Mouse (Mus musculus): ENCODE data around the gene Il11ra1. TPM values are rescaled to one million over a fixed set of nuclear protein-coding genes. Genes with fewer than 3 reads are reported as not detected.
A peak's percentile ranks its signal among the peaks of the same experiment; 100 is the strongest.
"Not testable (repeated sequence)": the region's sequence is repeated elsewhere in the genome, so short reads cannot be mapped to it uniquely, and the experiment has no call there.

Gene Il11ra1
- total and polyA plus RNA-seq, 2 experiments from 2014 or later, result 41.9 to 47.4 TPM

GRCm38 (mm10) chr4:41677006-41677629 is 22.7 kb upstream of the Il11ra1 start:
- Histone ChIP-seq H3K9me3 (ENCODE audit: low read length) (no peaks in the 10 kb centered on the region), H3K27ac (peak overlapping the region; percentile 67), H3K36me3 (ENCODE audit: insufficient read depth, low read length) (no peaks in the 10 kb centered on the region), H3K4me1 (ENCODE audit: insufficient read depth, low read length) (peaks cover 30% of the 10 kb centered on the region), H3K27me3 (ENCODE audit: insufficient read depth, low read length) (no peaks in the 10 kb centered on the region), H3K4me3 (ENCODE audit: low read length) (no peak overlapping the region), H3K4me2 (ENCODE audit: low read depth, low read length) (no peak overlapping the region), H3K9ac (replicated peaks; ENCODE audit: low read length) (peak overlapping the region; percentile 33; the same call in 1 of the 2 replicates)
- DNase-seq (ENCODE audit: low spot score), result peak; percentile 76
- no peak for TF ChIP-seq CTCF (IDR thresholded peaks at IDR 0.05; ENCODE audit: low read depth)
- peak; percentile 52 for ATAC-seq
- WGBS, result 38% methylated on average over 12 of the region's 13 CpGs

DNA sequence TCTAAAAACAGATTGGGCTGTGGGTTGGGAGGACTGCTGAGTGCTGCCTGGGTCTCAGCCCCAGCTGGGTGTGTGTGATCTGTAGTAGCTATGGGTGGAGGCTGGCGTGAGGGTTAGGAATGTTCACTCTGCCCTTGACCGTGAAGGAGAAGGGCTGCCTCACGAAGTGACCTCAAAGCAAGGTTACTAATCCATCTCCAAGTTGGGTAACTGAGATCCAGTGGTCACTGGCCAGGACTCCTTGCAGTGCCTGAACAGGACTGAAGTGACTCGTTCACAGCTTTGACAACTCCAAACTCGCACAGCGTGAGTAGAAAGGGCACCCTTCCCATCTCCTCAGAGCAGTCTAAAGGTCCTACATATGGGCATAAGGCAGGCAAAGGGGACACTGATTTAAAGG is 20.9 kb upstream of the Il11ra1 start:
- H3K27ac ChIP-seq, result peak overlapping the region; percentile 15; the same call in 1 of the 2 replicates
- ATAC-seq (no peak), DNase-seq (ENCODE audit: low spot score) (no peak)
- H3K4me1 ChIP-seq (ENCODE audit: insufficient read depth, low read length), result peaks cover 20% of the 10 kb centered on the region
- WGBS, result 63% methylated on average over 6 of the region's 6 CpGs
- TF ChIP-seq CTCF (IDR thresholded peaks at IDR 0.05; ENCODE audit: low read depth), result no peak
- H3K27me3 ChIP-seq (ENCODE audit: insufficient read depth, low read length), result no peaks in the 10 kb centered on the region
- no peak overlapping the region for H3K4me2 ChIP-seq (ENCODE audit: low read depth, low read length)
- H3K4me3 ChIP-seq (ENCODE audit: low read length), result no peak overlapping the region
- no peaks in the 10 kb centered on the region for H3K9me3 ChIP-seq (ENCODE audit: low read length)
- H3K36me3 ChIP-seq (ENCODE audit: insufficient read depth, low read length), result no peaks in the 10 kb centered on the region
- no peak overlapping the region for H3K9ac ChIP-seq (replicated peaks; ENCODE audit: low read length)

DNA sequence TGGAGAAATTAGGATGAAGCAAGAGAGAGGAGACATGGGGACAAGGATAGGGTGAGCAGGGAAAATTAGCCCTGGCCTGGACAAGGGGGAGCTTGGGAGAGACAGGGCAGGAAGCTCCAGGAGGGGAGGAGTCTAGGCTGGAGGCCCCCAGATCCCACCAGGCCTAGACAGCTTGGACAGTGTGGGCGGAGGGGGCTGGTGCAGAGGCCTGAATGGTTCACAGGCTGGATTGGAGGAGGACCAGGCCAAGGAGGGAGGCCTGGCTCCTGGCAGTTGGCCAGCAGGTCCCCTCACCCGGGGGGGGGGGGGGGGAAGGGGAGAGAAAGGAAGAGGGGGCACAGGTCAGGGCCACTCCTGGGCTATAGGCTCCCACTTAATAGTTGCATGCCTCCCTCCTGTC is 20.5 kb upstream of the Il11ra1 start:
- no peak overlapping the region for H3K4me3 ChIP-seq (ENCODE audit: low read length)
- 71% methylated on average over 1 of the region's 2 CpGs for WGBS
- H3K9me3 ChIP-seq (ENCODE audit: low read length), result no peaks in the 10 kb centered on the region
- no peak for TF ChIP-seq CTCF (IDR thresholded peaks at IDR 0.05; ENCODE audit: low read depth)
- ATAC-seq (no peak), DNase-seq (ENCODE audit: low spot score) (no peak)
- H3K4me2 ChIP-seq (ENCODE audit: low read depth, low read length), result no peak overlapping the region
- peaks cover 20% of the 10 kb centered on the region for H3K4me1 ChIP-seq (ENCODE audit: insufficient read depth, low read length)
- H3K9ac ChIP-seq (replicated peaks; ENCODE audit: low read length), result no peak overlapping the region
- no peaks in the 10 kb centered on the region for H3K36me3 ChIP-seq (ENCODE audit: insufficient read depth, low read length)
- no peaks in the 10 kb centered on the region for H3K27me3 ChIP-seq (ENCODE audit: insufficient read depth, low read length)
- H3K27ac ChIP-seq, result peak overlapping the region; percentile 15; the same call in 1 of the 2 replicates

DNA sequence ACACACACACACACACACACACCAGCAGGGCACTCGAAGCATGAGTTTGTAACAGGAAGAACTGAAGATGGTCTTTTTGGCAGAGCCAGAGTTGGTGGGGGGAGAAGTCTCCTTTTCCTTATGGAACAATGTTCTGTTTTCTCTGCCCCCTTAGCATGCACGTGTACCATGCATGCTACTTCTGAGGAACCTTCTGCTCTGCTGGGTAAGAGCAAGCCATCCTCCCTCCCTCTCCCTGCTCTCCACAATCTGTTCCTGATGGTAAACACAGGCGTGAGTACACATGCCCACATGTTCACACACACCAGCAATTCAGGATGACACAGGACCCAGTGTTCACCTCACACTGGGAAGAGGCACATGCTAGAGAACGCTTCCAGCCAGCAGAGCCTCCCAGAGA is 18.6 kb upstream of the Il11ra1 start:
- H3K9me3 ChIP-seq (ENCODE audit: low read length), result no peaks in the 10 kb centered on the region
- ATAC-seq (no peak), DNase-seq (ENCODE audit: low spot score) (no peak)
- 42% methylated on average over 4 of the region's 4 CpGs for WGBS
- H3K27me3 ChIP-seq (ENCODE audit: insufficient read depth, low read length), result no peaks in the 10 kb centered on the region
- H3K4me2 ChIP-seq (ENCODE audit: low read depth, low read length), result no peak overlapping the region
- H3K4me3 ChIP-seq (ENCODE audit: low read length), result no peak overlapping the region
- no peak overlapping the region for H3K27ac ChIP-seq
- H3K4me1 ChIP-seq (ENCODE audit: insufficient read depth, low read length), result peaks cover 13% of the 10 kb centered on the region
- H3K9ac ChIP-seq (replicated peaks; ENCODE audit: low read length), result no peak overlapping the region
- TF ChIP-seq CTCF (IDR thresholded peaks at IDR 0.05; ENCODE audit: low read depth), result no peak
- H3K36me3 ChIP-seq (ENCODE audit: insufficient read depth, low read length), result no peaks in the 10 kb centered on the region

GRCm38 (mm10) chr4:41681947-41682346 is 17.8 kb upstream of the Il11ra1 start:
- Histone ChIP-seq H3K36me3 (ENCODE audit: insufficient read depth, low read length) (no peaks in the 10 kb centered on the region), H3K9me3 (ENCODE audit: low read length) (no peaks in the 10 kb centered on the region), H3K4me1 (ENCODE audit: insufficient read depth, low read length) (peaks cover 5% of the 10 kb centered on the region), H3K4me3 (ENCODE audit: low read length) (no peak overlapping the region), H3K27ac (no peak overlapping the region; the same call in 1 of the 2 replicates), H3K9ac (replicated peaks; ENCODE audit: low read length) (no peak overlapping the region), H3K4me2 (ENCODE audit: low read depth, low read length) (no peak overlapping the region), H3K27me3 (ENCODE audit: insufficient read depth, low read length) (no peaks in the 10 kb centered on the region)
- TF ChIP-seq CTCF (IDR thresholded peaks at IDR 0.05; ENCODE audit: low read depth), result no peak
- 57% methylated on average over 10 of the region's 10 CpGs for WGBS
- DNase-seq (ENCODE audit: low spot score) (no peak), ATAC-seq (no peak)

DNA sequence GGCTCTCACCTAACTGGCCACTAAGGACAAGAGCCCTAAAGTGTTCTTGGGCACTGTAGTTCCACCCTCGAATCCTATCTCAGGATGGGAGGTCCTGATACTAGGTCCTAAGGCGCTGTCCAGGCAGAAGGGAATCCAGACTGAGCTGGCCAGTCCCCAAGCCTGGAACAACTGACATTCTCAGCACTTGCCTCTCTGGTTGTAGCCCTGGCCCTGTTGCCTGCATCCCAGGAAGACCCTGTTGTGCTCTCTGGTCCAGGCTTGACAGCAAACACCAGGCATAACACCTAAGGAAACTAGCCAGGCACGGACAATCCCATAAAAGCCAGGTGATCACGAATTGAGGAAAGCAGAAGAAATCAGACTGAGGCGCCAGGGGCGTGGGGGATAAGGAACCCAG is 17.0 kb upstream of the Il11ra1 start:
- DNase-seq (ENCODE audit: low spot score) (no peak), ATAC-seq (no peak)
- Histone ChIP-seq H3K4me2 (ENCODE audit: low read depth, low read length) (peak overlapping the region; percentile 16), H3K36me3 (ENCODE audit: insufficient read depth, low read length) (no peaks in the 10 kb centered on the region), H3K27ac (peak overlapping the region; percentile 0; the same call in 1 of the 2 replicates), H3K9me3 (ENCODE audit: low read length) (no peaks in the 10 kb centered on the region), H3K27me3 (ENCODE audit: insufficient read depth, low read length) (no peaks in the 10 kb centered on the region), H3K4me3 (ENCODE audit: low read length) (no peak overlapping the region), H3K4me1 (ENCODE audit: insufficient read depth, low read length) (no peaks in the 10 kb centered on the region; the same call in 1 of the 2 replicates), H3K9ac (replicated peaks; ENCODE audit: low read length) (0 out of 2 replicates have a peak overlapping the region, but pooled peaks have one; percentile 28)
- WGBS, result 35% methylated on average over 6 of the region's 6 CpGs
- TF ChIP-seq CTCF (IDR thresholded peaks at IDR 0.05; ENCODE audit: low read depth), result no peak

GRCm38 (mm10) chr4:41683303-41683702 is 16.5 kb upstream of the Il11ra1 start:
- not testable (repeated sequence) for H3K27ac ChIP-seq; H3K36me3 ChIP-seq (ENCODE audit: insufficient read depth, low read length); H3K4me3 ChIP-seq (ENCODE audit: low read length); DNase-seq (ENCODE audit: low spot score); H3K4me1 ChIP-seq (ENCODE audit: insufficient read depth, low read length); H3K9ac ChIP-seq (replicated peaks; ENCODE audit: low read length); H3K27me3 ChIP-seq (ENCODE audit: insufficient read depth, low read length); H3K9me3 ChIP-seq (ENCODE audit: low read length)
- ATAC-seq, result peak; percentile 48
- 0% methylated on average over 2 of the region's 27 CpGs for WGBS
- H3K4me2 ChIP-seq (ENCODE audit: low read depth, low read length), result peak overlapping the region; percentile 16; the same call in 1 of the 2 replicates

DNA sequence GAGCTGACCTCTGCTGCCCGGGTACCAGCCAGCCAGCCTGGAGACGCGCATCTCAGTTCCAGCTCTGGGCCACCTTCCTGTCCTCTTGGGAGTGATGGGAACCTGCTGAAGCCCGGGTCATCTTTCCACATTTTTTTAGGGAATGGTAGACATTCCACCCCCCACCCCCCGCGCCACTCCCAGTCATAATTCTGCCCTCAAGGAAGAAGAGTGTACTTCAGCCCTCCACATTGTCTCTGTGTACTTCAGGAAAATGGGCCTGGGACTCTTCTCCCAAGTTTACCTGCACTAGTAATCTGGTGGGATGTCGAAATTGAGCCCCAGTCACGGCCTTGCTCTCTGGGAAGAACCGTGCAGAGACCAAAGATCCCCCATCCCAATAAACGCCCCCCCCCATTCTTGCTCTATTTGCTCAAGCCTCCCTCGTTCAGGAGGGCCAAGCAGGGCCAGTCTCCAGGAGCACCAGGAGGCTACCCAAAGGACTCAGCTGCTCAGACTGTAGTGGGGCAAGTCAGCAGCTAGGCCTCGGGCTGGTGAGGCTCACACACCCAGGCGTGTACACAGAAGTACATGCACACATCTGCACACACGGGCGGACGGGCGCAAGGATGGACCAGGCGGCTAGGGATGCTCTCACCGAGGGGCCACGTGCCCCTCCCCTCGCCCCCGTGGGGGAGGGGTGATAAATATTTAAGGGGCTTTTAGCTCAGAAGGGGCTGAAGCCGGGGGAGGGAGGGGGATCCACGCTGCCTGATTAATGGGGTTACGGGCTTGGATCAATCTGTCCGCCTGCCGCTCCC is 15.5 kb upstream of the Il11ra1 start:
- 6% methylated on average over 21 of the region's 27 CpGs for WGBS
- not testable (repeated sequence) for H3K4me3 ChIP-seq (ENCODE audit: low read length); H3K4me1 ChIP-seq (ENCODE audit: insufficient read depth, low read length); H3K27me3 ChIP-seq (ENCODE audit: insufficient read depth, low read length); H3K27ac ChIP-seq; H3K9me3 ChIP-seq (ENCODE audit: low read length); H3K9ac ChIP-seq (replicated peaks; ENCODE audit: low read length); H3K36me3 ChIP-seq (ENCODE audit: insufficient read depth, low read length); DNase-seq (ENCODE audit: low spot score)
- ATAC-seq, result peak; percentile 14; the same call in 1 of the 2 replicates
- peak overlapping the region; percentile 38; the same call in 1 of the 2 replicates for H3K4me2 ChIP-seq (ENCODE audit: low read depth, low read length)

DNA sequence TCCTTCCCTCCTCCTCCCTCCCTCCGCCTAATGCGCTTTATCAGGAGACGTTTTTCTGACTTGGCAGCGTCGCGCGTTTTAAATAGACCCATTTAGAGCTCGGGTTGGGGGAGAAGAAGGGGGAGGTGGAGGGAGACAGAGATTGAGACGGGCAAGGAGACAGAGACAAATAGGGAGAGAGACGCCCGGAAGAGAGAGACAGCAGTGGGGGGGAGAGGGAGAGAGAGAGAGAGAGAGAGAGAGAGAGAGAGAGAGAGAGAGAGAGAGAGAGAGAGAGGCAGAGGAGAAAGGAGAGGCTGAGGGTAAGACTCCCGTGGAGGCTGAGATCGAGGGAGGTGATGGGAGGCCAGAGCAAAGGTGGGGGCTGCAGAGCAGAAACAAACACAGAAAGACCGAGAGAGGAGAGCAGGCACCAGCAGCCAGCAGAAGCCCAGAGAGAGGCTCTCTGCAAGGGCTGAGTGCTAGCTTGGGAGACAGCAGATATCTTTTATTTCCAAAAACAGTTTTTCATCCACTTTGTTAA is 14.8 kb upstream of the Il11ra1 start:
- not testable (repeated sequence) for H3K4me3 ChIP-seq (ENCODE audit: low read length); DNase-seq (ENCODE audit: low spot score); H3K36me3 ChIP-seq (ENCODE audit: insufficient read depth, low read length); H3K4me1 ChIP-seq (ENCODE audit: insufficient read depth, low read length); ATAC-seq; H3K27me3 ChIP-seq (ENCODE audit: insufficient read depth, low read length); H3K9me3 ChIP-seq (ENCODE audit: low read length); H3K27ac ChIP-seq; H3K4me2 ChIP-seq (ENCODE audit: low read depth, low read length); H3K9ac ChIP-seq (replicated peaks; ENCODE audit: low read length)
- 0% methylated on average over 14 of the region's 14 CpGs for WGBS
